Comparison of ENCODE assay signal across 14 mouse cellular contexts in genomic region chr6:108101936-108102830, GRCm38 (mm10). TPM values are rescaled to one million over a fixed set of nuclear protein-coding genes. Genes with fewer than 3 reads are reported as not detected.
DNase-seq lines count a peak whose midpoint lies in the region; ATAC-seq lines count a peak whose summit lies in the region.
"Had no signal": no experiment of that assay in that cellular context is flagged by ENCODE, and none has a peak within 500 bp of the region (broad histone marks: within the 10 kb centered on the region; RNA-seq: fewer than 3 reads in every experiment).

No protein-coding gene starts in this region.

- no peak overlapping the region for H3K4me2 ChIP-seq in forebrain, embryonic 12.5 days
- H3K4me2 ChIP-seq: midbrain, embryonic 12.5 days had no signal

- H3K9me3 ChIP-seq in forebrain, embryonic 12.5 days: no peaks in the 10 kb centered on the region
- H3K9me3 ChIP-seq: G1E; midbrain, embryonic 12.5 days had no signal

- H3K27ac ChIP-seq in forebrain, embryonic 12.5 days: no peak overlapping the region
- H3K27ac ChIP-seq: midbrain, embryonic 12.5 days had no signal

- no peak overlapping the region for H3K4me3 ChIP-seq in forebrain, embryonic 12.5 days (replicated peaks)
- H3K4me3 ChIP-seq: midbrain, embryonic 12.5 days had no signal

- H3K4me1 ChIP-seq in forebrain, embryonic 12.5 days: peaks cover 4% of the 10 kb centered on the region; the same call in 1 of the 2 replicates

- intact Hi-C loops in heart, postnatal 25 days (cut with DNase I): loop anchor here (5.0 kb wide), 1 partner anchor 115 kb away; no protein-coding TSS in a partner anchor

- H3K9ac ChIP-seq in forebrain, embryonic 12.5 days: no peak overlapping the region
- H3K9ac ChIP-seq: midbrain, embryonic 12.5 days had no signal

- no peaks in the 10 kb centered on the region for H3K27me3 ChIP-seq in forebrain, embryonic 12.5 days
- H3K27me3 ChIP-seq: midbrain, embryonic 12.5 days had no signal

- no peaks in the 10 kb centered on the region for H3K36me3 ChIP-seq in forebrain, embryonic 12.5 days (replicated peaks)
- H3K36me3 ChIP-seq: midbrain, embryonic 12.5 days had no signal

- WGBS in forebrain, embryonic 12.5 days: 87% methylated on average over 10 of the region's 10 CpGs

- ATAC-seq in forebrain, embryonic 12.5 days (ENCODE audit: low FRiP score): no peak
- ATAC-seq: inflammation-experienced regulatory T-cells, adult 6 months had no signal

- DNase-seq in heart, adult 11 months: peak; percentile 92
- DNase-seq in heart, postnatal 25 days (ENCODE audit: low spot score): no peak
- peak; percentile 43 for DNase-seq in heart, adult 8-10 months (ENCODE audit: low spot score)
- DNase-seq in kidney, adult 11 months: peak; percentile 71
- DNase-seq in kidney, postnatal 4 days: peak; percentile 64 to 77
- no peak for DNase-seq in thymus, postnatal 4 days
- no peak for DNase-seq in Muller cell, postnatal 12 days (ENCODE audit: inconsistent ontology term)
- DNase-seq: cerebellum, adult 11-12 months; gastrocnemius, postnatal 10 days; lung, postnatal 10 days had no signal

RNA-seq across cellular contexts. Expression of gene Setmar, which starts 37.3 kb away (rescaled TPM):
- 1 to 10 TPM; 3.0 to 3.7 TPM for total RNA-seq in heart, postnatal 25 days (2021)
- 1 to 10 TPM; 2.9 to 5.0 (median 3.5) TPM for total RNA-seq in heart, adult 8-10 months (2022)
- 7.3 and 8.3 TPM in 2 replicates for polyA plus RNA-seq in forebrain, embryonic 12.5 days (2016; fragmentation: Nextera tagmentation; extraction: Ambion mirVana)

Comparison
In these comparisons a context has a peak if more than half of its experiments do, and no peak if none do; other contexts are left out.
1. DNase-seq: peak in heart, adult 11 months (single experiment), heart, adult 8-10 months (single experiment), kidney, adult 11 months (single experiment) and kidney, postnatal 4 days (2 of 2); none in heart, postnatal 25 days (single experiment), thymus, postnatal 4 days (single experiment) and Muller cell, postnatal 12 days (single experiment).